Mouse (Mus musculus) CD8-positive naive resting alpha-beta T cell, adult 57 days (primary cell): ENCODE data around the gene Parp9. TPM values are rescaled to one million over a fixed set of nuclear protein-coding genes. Genes with fewer than 3 reads are reported as not detected.

ENCODE experiments used
- total RNA-seq: library from RNA; stranded (reverse); gene quantifications from one replicate; pipeline ENCODE4 v1.2.4, GENCODE M21; 2023

Gene Parp9
- total RNA-seq: 51.8 TPM

GRCm38 (mm10) chr16:35938211-35939151, at the start of gene Parp9, which contains the start of gene Dtx3l:
Parp9 (plus strand) TSS chr16:35938470.
Dtx3l (minus strand) TSS chr16:35939151.

GRCm38 (mm10) chr16:35978450-35978849, 40.2 kb downstream of the Parp9 start, which contains the start of gene Kpna1:
Kpna1 (plus strand) TSS chr16:35978750.

Other genes with a start within 250 kb of the Parp9 start
- gene Dirc2, start 169.1 kb upstream of the Parp9 start, total RNA-seq: 40.8 TPM
- 19.8 TPM for gene Hspbap1, start 168.1 kb upstream of the Parp9 start, total RNA-seq
- 49.1 TPM for gene Parp14, start 66.9 kb upstream of the Parp9 start, total RNA-seq
- gene Dtx3l, start 681 bp downstream of the Parp9 start, total RNA-seq: 52.8 TPM
- 106 TPM for gene Kpna1, start 40.3 kb downstream of the Parp9 start, total RNA-seq
- gene Wdr5b, start 102.7 kb downstream of the Parp9 start, total RNA-seq: 8.2 TPM
- gene Fam162a, start 133.1 kb downstream of the Parp9 start, total RNA-seq: 31.2 TPM
- 37.6 TPM for gene Ccdc58, start 133.2 kb downstream of the Parp9 start, total RNA-seq
- gene Csta1, start 192.8 kb downstream of the Parp9 start, total RNA-seq: not detected
- not detected for gene Stfa2l1, start 218.3 kb downstream of the Parp9 start, total RNA-seq
- gene Gm5483, start 245.7 kb downstream of the Parp9 start, total RNA-seq: not detected